Mouse (Mus musculus) heart, adult 18-20 months (tissue): ENCODE measurements at regions not wholly inside any gene's neighbourhood (a gene's known extent, or its start where the extent isn't known, plus 50 kb on each side); places are given as distances from the start of the nearest gene placed in this dataset.

Experiments
- DNase-seq, 2 experiments: peaks; one replicate each; pipeline ENCODE4 v3.0.0; 2021 to 2022; ENCODE audit warnings: mixed read lengths in 1 of 2

DNA sequence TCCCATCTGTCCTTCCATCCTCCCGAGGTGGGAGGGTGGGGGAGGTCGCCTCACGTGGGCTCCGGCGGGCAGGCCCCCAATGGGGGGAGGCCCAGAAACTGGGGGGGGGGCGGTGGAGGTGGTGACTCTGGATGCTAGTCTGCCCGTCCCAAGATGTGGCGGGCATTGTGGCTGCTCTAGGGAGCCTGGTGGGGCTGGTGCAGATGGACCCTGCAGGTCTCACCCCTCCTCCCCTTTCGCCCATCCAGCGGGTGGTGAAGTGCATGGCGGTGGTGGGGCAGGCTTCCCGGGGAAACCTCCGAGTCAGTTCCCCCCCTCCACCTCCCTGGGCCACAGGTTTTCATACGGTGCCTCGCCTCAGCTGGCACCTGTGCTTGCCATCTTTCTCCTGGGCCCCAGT, 88.6 kb downstream of the Inhba start:
- no peak for DNase-seq

DNA sequence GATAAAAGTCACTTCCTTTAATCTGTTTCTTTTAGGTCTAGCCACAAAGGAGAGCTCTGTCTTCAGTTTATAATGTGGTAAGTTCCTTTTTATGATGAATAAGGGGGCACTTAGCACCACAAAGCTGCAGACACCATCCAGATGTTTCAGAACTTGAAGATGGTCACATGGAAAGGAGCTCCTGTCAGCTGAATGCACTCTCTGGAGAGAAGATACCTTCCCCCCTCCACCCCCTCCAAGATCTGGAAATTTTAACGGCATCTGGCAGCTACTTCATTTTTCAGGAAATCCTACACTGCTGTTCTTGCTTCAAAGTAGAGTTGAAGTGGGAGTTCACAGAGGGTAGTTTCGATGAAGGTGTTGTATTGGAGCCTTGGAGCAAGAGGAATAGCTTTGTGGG, 103.2 kb downstream of the Inhba start:
- no peak for DNase-seq

DNA sequence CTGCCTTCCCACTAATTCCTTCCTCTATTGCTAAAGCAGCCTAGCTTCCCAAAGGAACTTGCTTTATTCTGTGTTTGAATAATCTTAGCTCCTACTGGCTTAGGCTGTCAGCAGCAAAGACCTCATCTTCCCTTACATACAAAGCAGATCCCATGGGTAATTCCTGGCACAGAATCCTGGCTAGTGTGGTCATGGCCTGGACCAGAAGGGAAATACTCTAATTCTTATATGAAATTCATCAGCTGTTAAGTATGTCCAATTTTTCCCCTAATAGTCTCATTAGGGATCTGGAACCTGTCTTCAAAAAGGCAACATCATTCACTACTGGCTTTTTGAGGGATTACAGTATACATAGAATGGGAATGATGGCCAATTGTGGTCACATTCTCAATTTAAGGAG, 135.0 kb downstream of the Inhba start:
- DNase-seq, result no peak

DNA sequence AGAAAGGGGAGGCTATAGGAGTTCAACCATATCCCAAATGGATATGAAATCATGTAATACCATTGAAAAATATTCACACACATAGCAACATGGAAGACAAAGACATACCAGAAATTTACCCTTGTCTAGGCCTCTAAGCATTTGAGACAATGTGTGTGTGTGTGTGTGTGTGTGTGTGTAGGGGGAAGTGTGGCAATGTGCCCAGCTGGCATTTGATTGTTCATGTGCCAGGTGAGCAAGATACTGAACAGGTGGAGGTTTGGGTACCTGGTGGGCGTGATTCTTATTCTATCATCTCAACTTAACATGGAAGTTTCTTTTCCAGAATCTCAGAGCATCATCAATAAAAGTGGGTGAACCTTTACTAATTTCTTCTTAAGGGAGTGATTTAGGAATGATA, 143.3 kb downstream of the Inhba start:
- DNase-seq, result no peak

DNA sequence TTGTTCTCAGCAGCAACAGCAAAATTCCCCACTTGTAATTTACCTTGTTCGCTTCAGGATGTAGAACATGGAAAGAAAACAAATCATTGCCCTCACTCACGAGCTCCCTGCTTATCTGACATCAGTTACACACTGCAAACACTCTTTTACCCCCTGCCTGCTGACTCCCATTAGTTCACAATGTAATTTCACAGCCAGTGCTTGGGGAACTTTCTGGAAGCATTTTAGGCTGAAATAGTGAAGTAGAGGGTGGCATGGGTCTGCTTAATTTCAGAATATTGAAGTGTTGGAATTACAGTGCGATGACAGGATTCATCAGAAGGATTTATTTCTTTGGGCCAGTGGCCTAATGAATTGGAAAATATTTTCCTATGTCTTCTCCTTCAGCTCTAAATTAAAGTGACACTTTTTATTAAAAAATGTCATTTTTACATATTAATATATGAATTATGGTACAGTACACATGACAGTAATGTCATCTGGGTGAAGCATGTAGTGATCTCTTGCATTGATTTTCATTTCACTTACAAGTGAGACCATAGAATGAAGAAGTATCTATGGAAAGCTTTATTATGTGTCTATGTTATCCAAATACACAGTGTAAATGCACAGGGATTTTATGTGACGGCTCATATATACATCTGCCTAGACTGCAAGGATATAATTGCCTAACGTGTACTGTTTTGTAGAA, 153.7 kb downstream of the Inhba start:
- DNase-seq, result no peak

GRCm38 (mm10) chr13:16196692-16197091, 185.0 kb downstream of the Inhba start:
- DNase-seq, result no peak

GRCm38 (mm10) chr13:16200046-16200445, 188.4 kb downstream of the Inhba start:
- DNase-seq, result no peak

DNA sequence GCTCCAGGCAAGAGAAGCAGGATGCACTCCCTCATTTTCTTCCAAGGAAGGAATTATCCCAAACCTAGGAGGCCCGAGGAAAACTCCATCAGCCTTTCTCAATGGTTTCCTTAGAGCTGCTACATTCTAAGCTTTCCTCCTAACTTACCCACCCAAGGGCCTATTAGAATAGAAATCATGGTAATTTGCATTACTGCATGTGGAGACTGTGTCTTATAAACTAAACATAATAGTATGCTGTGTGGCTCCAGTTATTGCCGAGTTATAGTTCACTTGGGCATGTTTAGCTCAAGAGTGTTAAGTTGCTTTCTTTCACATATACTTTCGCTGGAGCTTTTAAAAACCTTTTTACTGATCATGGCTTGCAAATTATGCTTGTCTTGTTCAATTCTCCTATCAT, 191.5 kb downstream of the Inhba start:
- no peak for DNase-seq

GRCm38 (mm10) chr13:16204097-16204496, 192.4 kb downstream of the Inhba start:
- DNase-seq, result no peak

- peak in 1 of 2 experiments; percentile 16 for DNase-seq
Observed at GRCm38 (mm10) chr13:16211482-16211881, 199.8 kb downstream of the Inhba start.

DNA sequence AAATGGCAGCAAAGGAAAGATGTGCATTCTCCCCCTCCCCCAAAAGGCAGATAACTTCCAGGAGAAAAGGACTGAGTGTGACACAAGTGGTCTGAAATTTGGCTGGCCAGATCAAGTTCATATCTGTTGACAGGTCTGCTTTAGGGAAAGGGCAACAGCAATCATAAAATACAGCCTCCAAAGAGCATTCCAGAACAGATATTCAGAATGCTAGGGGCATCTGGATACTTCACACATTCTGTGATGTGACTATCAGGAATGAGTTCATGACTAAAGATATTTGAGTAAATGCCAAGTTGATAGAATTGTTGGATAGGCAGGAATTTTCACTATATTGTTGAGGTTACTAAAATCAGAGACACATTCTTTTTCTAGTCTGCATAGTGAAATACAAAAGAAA, 208.2 kb downstream of the Inhba start:
- no peak for DNase-seq

- no peak for DNase-seq
Observed at GRCm38 (mm10) chr13:16222942-16223600, 211.4 kb downstream of the Inhba start.

GRCm38 (mm10) chr13:16261145-16261544, 249.5 kb downstream of the Inhba start:
- no peak for DNase-seq

GRCm38 (mm10) chr13:16279974-16280373, 268.3 kb downstream of the Inhba start:
- no peak for DNase-seq

DNA sequence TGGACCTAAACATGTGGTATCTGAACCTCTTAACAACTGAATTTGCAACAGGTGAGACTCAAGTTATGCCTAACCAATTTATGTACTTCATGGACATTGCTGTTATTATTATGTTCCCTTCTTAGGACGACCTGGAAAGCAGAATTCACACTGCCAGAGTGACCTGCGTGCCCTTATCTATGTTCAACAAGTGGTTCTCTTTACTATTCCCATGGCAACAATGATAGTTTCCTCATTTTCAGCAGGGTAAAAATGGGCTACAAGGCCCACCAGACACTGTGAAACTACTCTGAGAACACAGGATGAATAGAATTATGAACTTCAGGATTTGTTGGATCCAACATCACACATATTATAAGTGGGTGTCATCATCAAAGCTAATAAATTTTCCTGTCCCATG, 269.1 kb downstream of the Inhba start:
- DNase-seq, result no peak

DNA sequence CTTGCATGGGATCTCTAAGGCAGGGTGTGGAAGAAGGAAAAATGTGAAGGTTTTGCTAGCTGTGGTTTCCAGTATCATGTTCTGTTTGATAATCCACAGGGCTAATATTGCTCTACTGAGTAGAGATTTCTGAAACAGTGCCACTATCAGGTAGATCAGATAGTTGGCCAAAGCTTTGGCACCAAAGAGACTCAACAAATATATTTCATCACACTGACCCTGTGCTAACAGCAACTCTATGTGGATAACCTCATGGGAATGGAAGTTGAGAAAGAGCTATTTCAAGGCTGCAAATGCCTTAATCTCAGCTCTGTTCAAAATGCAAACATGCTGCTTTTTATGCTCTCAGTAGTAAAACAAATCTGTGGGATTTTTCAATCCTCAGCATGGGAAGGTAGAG, 270.1 kb downstream of the Inhba start:
- no peak for DNase-seq

DNA sequence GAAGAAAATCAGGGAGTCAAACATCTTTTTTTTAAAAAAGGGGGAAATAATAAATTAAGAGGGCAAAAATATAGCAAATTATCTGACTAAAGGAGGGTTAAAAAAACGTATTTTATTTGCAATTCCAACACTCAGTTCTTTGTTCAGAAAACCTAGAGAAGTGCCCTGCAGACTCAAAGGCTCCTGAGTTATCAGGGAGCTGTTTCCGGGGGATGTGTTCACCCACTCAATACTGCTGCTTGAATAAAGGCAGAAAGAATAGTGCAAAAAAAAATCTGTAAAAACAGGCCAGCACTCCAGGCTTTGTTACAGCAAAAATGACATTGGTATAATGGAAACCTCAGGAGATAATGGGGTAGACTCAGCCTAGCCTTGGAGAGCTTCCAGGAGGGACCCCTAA, 270.6 kb downstream of the Inhba start:
- DNase-seq, result no peak

DNA sequence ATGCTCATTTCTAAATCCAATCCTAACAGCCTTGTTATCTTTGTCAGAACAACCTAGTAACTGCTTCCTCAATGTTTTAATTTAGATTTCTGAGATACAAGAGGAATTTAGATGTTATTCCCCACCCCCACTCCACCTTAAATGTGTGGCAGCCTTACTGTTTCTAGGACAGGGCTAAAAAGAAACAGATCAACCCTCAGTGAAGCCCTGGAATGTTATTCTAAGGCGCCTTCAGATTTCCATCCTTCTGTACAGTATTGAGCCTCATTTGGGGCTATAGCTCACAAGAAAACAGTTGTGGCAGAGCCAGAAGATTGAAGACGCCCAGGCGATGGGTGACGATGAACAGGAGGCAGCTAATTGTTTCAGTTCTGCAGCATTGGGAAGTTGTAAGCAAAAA, 271.7 kb downstream of the Inhba start:
- no peak for DNase-seq

DNA sequence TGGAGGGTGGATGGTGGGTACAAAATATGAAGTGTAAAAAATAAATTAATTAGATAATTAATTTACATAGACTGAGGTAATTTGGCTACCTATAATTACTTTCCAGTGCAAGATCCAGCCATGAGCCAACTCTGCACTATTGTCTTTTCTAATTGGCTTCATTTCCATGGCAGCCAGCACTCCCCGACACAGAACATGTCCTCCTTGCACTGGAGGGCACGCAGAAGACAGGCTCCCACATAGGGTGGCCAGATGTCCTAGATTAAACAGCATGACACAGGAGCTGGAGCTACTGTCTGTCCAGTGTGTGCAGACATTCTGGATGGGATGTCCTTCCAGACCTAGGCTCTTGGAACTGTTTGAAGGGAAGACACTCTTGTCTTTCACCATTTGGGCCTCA, 278.0 kb downstream of the Inhba start:
- no peak for DNase-seq

DNA sequence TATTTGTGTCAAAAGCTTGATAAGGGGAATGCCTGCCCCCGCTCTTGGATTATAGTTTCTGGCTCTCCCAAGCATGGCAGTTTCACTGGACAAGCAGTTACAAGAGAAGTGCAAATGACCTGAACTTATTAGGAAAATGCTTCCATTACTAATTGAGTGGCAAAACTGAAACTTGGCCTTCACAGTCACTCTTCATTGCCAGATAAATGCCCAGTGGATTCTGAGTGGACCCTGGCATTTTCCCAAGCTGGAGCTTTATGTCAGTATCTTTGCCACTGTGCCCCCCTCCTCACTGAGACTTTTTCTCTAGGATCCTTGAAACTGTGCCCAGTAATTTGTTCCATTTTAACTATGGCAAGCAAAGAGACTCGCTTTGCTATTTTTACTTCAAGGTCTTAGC, 279.1 kb downstream of the Inhba start:
- no peak for DNase-seq

DNA sequence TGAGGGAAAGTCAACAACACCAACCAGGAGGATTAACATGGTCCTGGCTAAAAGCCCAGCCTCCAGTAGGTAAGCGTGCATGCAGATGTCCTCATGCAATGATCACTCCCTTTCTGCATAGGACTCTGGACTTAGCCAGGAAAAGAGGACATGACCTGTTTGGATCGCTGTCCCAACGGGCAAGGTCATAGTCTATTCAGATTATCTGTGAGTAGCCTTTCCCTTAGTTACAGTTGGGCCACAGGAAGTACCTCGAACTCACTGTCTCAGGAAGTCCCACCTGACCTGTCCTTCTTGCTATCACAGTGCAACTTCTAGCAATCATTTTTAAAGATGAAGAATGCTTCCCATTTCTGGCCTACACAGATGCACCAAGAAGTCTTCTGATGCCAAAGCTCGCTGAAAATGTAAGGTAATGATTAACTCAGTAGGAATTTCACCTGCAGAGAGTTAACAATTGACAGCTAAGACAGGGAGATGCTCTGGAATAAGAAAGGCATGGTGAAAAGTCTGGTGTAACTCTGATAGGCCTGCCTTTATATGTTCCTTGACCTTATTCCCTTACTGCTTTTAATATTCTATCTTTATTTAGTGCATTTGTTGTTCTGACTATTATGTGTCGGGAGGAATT, 280.1 kb downstream of the Inhba start:
- DNase-seq, result no peak

DNA sequence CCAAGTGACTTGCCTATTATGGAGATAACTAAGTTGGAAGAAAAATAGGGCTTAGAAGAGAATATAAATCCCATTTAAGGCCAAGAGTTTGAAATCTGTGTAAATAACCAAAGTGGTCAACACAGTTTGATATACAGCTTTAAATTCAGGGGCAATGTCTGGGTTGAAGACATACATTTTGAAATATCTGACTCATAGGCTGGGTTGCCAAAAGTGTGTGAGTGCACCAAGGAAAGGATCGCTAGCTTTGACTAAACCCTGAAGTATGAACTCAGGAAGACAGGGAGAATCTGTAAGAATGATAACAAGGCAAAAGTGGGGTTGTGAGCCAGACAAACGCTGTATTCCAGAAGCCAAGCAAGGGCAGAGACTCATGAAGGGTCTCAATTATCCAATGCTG, 288.1 kb downstream of the Inhba start:
- no peak for DNase-seq

DNA sequence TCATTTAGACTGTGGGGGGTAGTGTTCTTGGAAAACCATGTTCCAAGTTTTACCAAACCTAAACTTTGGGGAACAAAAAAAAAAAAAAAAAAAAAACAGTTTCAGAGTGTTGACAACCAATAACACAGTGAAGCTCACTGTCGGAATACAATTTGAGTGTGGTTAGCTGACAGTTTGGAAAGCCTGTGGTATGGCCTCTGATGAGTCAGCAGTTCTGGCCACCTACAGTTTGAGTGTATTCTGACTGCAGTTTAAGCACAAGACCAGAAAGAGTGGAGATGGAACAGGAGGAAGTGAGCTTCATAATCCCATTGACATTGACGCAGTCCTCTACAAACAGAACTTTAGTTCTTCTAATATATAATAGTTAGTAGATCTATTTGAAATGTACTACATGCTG, 303.0 kb downstream of the Inhba start:
- DNase-seq, result no peak

DNA sequence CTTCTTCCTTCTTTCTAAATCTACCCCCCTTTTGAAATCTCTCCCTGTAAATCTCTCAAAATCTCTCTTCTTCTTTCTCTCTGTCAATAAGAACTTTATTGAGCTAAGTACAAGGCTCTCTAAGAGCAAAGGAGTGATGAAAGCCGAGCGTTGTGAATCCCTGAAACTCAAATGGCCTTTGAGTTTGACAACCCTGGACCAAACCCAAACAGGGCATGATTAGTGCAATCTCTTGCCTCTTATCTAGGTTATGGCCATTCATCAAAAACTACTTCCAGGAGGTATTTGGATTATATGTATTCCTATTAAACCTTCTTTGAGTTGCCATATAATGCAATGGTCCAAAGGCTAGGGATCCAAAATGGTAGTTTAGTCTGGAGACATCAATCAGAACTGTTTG, 304.0 kb downstream of the Inhba start:
- no peak for DNase-seq
